Mouse (Mus musculus) neural tube, embryonic 11.5 days (tissue): ENCODE measurements at regions not wholly inside any gene's neighbourhood (a gene's known extent, or its start where the extent isn't known, plus 50 kb on each side); places are given as distances from the start of the nearest gene placed in this dataset.

Experiments used
- ATAC-seq: fragments of 200-750 bp; cut with Nextera tagmentation; 2 replicates; pipeline ENCODE4 v1.8.0; 2017; ENCODE audit warnings: moderate number of reproducible peaks, mild to moderate bottlenecking, moderate TSS enrichment, moderate library complexity; ENCODE audit not compliant: insufficient read depth, low FRiP score, low TSS enrichment
- DNase-seq: peaks from one replicate; pipeline ENCODE4 v3.0.0-alpha.2; 2015; ENCODE audit warnings: low spot score
- H3K27ac ChIP-seq: fragments of 300-500 bp; sonication (generic); 2 replicates; pipeline ENCODE4 v1.5.1; 2014; ENCODE audit warnings: low read depth, mild to moderate bottlenecking, low read length
- H3K27me3 ChIP-seq: fragments of 300-500 bp; sonication (generic); 2 replicates; pipeline ENCODE4 v1.6.1; 2014; ENCODE audit warnings: mild to moderate bottlenecking, low read length, mixed read lengths; ENCODE audit not compliant: control insufficient read depth, insufficient read depth
- H3K36me3 ChIP-seq: fragments of 300-500 bp; sonication (generic); 2 replicates; pipeline ENCODE4 v1.6.1; 2014; ENCODE audit warnings: mild to moderate bottlenecking, low read length, moderate library complexity, mixed read lengths; ENCODE audit not compliant: control insufficient read depth, insufficient read depth
- H3K4me1 ChIP-seq: fragments of 300-500 bp; sonication (generic); 2 replicates; pipeline ENCODE4 v1.6.1; 2014; ENCODE audit warnings: low read length, mixed read lengths; ENCODE audit not compliant: control insufficient read depth, insufficient read depth
- H3K4me2 ChIP-seq: fragments of 300-500 bp; sonication (generic); 2 replicates; pipeline ENCODE4 v1.6.1; 2014; ENCODE audit warnings: low read depth, mild to moderate bottlenecking, moderate library complexity
- H3K4me3 ChIP-seq: fragments of 300-500 bp; sonication (generic); 2 replicates; pipeline ENCODE4 v1.5.1; 2014; ENCODE audit warnings: low read depth, low read length
- H3K9ac ChIP-seq: fragments of 300-500 bp; sonication (generic); 2 replicates; pipeline ENCODE4 v1.6.1; 2014; ENCODE audit warnings: mild to moderate bottlenecking, low read length
- H3K9me3 ChIP-seq: fragments of 300-500 bp; sonication (generic); 2 replicates; pipeline ENCODE4 v1.6.1; 2016; ENCODE audit warnings: low read length; ENCODE audit not compliant: control insufficient read depth
- WGBS: fragments of 180-500 bp; shearing (Covaris S2); extraction: QIAGEN DNeasy Blood & Tissue Kit; methylation state at CpG from one replicate; pipeline ENCODE4 v1.1.7; 2014; 5-methylcytosine and 5-hydroxymethylcytosine counted together

DNA sequence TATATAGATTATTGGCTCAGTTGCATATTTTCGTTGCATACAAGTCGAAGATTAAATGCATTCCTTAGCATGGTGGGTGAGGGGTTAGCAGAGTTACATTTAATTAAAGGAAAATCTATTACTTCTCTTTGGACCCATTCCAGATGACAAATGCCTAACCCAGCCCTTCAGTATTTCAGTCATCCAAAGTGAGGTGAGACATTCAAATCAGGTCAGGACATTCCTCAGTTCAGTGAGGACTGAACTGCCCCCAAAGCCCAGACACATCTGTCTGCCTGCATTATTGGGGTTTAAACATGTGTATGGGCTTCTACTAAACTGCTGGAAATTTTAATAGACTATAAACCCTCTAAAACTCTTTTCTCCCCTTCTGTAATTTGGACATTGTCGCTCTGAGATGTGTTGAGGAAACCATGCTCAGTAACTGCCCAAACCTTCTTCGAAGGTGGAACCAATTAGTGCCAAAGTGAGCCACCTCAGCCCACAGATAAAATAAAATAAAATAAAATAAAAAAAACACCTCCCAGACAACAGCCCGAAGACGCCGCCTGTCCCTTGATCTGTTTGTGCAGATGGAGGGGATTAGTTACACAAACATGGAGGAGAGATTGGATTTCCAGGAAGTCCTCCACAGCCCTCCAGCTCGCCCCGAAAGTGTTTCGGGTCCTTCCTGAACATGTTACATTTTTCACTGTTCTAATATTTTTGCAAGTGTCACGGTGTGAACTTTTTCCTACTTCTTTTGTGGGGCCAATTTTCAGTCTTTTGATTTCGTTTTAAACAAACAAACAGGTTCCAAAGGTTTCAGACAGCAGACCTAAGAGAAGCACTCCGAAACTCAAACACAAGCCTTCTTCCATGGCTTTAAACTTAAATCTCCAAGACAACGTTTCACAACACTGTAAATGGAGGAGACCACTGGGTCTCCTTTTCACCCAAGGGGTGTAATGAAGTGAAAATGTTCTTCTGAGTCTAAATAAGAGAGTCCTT is 65.6 kb upstream of the Kdr start:
- H3K9ac ChIP-seq: no peak overlapping the region
- no peak overlapping the region for H3K4me2 ChIP-seq
- H3K9me3 ChIP-seq: no peaks in the 10 kb centered on the region
- H3K27ac ChIP-seq: no peak overlapping the region
- H3K4me3 ChIP-seq: no peak overlapping the region
- H3K36me3 ChIP-seq: no peaks in the 10 kb centered on the region
- H3K4me1 ChIP-seq: no peaks in the 10 kb centered on the region
- ATAC-seq (no peak), DNase-seq (no peak)
- WGBS: 62% methylated on average over 14 of the region's 14 CpGs
- no peaks in the 10 kb centered on the region for H3K27me3 ChIP-seq

- no peaks in the 10 kb centered on the region for H3K27me3 ChIP-seq
- H3K4me1 ChIP-seq: no peaks in the 10 kb centered on the region
- H3K4me3 ChIP-seq: no peak overlapping the region
- H3K9me3 ChIP-seq: no peaks in the 10 kb centered on the region
- DNase-seq (no peak), ATAC-seq (no peak)
- no peak overlapping the region for H3K9ac ChIP-seq
- no peak overlapping the region for H3K27ac ChIP-seq
- no peak overlapping the region for H3K4me2 ChIP-seq
- WGBS: 68% methylated on average over 10 of the region's 10 CpGs
- no peaks in the 10 kb centered on the region for H3K36me3 ChIP-seq
Observed at GRCm38 (mm10) chr5:76040454-76041203, 62.4 kb upstream of the Kdr start.

DNA sequence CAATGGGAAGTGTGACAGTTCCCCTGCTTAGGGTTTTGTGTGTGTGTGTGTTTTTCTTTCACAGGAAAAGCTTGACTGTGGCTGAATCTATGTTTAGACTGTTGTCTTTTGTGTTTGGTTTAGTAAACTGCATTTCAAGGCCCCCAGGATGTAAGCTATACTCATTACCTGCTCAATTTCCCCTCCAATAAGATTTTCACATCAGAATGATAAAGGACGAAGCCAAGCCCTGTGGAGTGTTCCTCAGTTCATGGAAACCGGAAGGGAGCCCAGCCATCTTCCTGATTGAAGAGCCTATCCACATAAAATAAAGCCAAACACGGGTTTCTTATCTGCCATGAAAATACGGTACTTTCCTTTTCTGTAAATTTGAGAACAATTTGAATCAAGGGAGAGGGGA is 50.5 kb upstream of the Kdr start:
- Histone ChIP-seq H3K4me1 (no peaks in the 10 kb centered on the region), H3K9me3 (no peaks in the 10 kb centered on the region), H3K36me3 (no peaks in the 10 kb centered on the region), H3K27ac (no peak overlapping the region), H3K9ac (no peak overlapping the region), H3K27me3 (no peaks in the 10 kb centered on the region), H3K4me2 (no peak overlapping the region), H3K4me3 (no peak overlapping the region)
- DNase-seq (no peak), ATAC-seq (no peak)
- 31% methylated on average over 4 of the region's 4 CpGs for WGBS
